Mouse (Mus musculus) small intestine, adult 2 months (tissue): Measurements from ENCODE around the gene Fcer1a.

Experiments
- CTCF ChIP-seq: fragments of 200-500 bp; IDR thresholded peaks from 2 replicates; pipeline ENCODE4 v1.5.1; 2012; ENCODE audit warnings: low read depth, mild to moderate bottlenecking, control low read depth, inconsistent platforms, low read length, moderate library complexity, mixed read lengths; ENCODE audit not compliant: insufficient replicate concordance, insufficient read length; ENCODE audit errors: extremely low read depth
- POLR2A ChIP-seq: fragments of 200-500 bp; IDR thresholded peaks from 2 replicates; pipeline ENCODE4 v1.6.1; 2012; ENCODE audit warnings: low read depth, mild to moderate bottlenecking, control low read depth, inconsistent platforms, low read length, moderate library complexity

GRCm38 (mm10) chr1:173249888-173250287 is 22.9 kb upstream of the Fcer1a start:
- TF ChIP-seq CTCF: no peak
- no peak for TF ChIP-seq POLR2A
